Mouse (Mus musculus) midbrain, embryonic 14.5 days (tissue): ENCODE data around the gene Fndc1. TPM values are rescaled to one million over a fixed set of nuclear protein-coding genes. Genes with fewer than 3 reads are reported as not detected.

Experiments used
- ATAC-seq: fragments of 200-750 bp; cut with Nextera tagmentation; 2 replicates; pipeline ENCODE4 v1.8.0; 2017; ENCODE audit warnings: moderate number of reproducible peaks, moderate library complexity; ENCODE audit not compliant: low FRiP score, low TSS enrichment
- DNase-seq: peaks from one replicate; pipeline ENCODE4 v3.0.0-alpha.2; 2015
- H3K27ac ChIP-seq: fragments of 300-500 bp; sonication (generic); replicated peaks from 2 replicates; pipeline ENCODE4 v1.5.1; 2014; ENCODE audit warnings: mild to moderate bottlenecking, low read depth, low read length, moderate library complexity
- H3K27me3 ChIP-seq: fragments of 300-500 bp; sonication (generic); 2 replicates; pipeline ENCODE4 v1.6.1; 2014; ENCODE audit warnings: low read length, control low read depth, mixed read lengths; ENCODE audit not compliant: control insufficient read depth, insufficient read depth
- H3K36me3 ChIP-seq: fragments of 300-500 bp; sonication (generic); 2 replicates; pipeline ENCODE4 v1.6.1; 2014; ENCODE audit warnings: low read length, control low read depth; ENCODE audit not compliant: control insufficient read depth, insufficient read depth
- H3K4me1 ChIP-seq: fragments of 300-500 bp; sonication (generic); 2 replicates; pipeline ENCODE4 v1.6.1; 2014; ENCODE audit warnings: mild to moderate bottlenecking, antibody characterized with exemption, low read length, control low read depth; ENCODE audit not compliant: control insufficient read depth, insufficient read depth
- H3K4me2 ChIP-seq: fragments of 300-500 bp; sonication (generic); 2 replicates; pipeline ENCODE4 v1.6.1; 2014; ENCODE audit warnings: mild to moderate bottlenecking, low read length, moderate library complexity
- H3K4me3 ChIP-seq: fragments of 300-500 bp; sonication (generic); replicated peaks from 2 replicates; pipeline ENCODE4 v1.5.1; 2014; ENCODE audit warnings: low read depth, low read length
- H3K9ac ChIP-seq: fragments of 300-500 bp; sonication (generic); replicated peaks from 2 replicates; pipeline ENCODE4 v1.6.1; 2014; ENCODE audit warnings: mild to moderate bottlenecking, low read length, moderate library complexity
- H3K9me3 ChIP-seq: fragments of 300-500 bp; sonication (generic); 2 replicates; pipeline ENCODE4 v1.6.1; 2016; ENCODE audit warnings: low read length, control low read depth, mixed read lengths; ENCODE audit not compliant: control insufficient read depth
- WGBS: fragments of 180-500 bp; shearing (Covaris S2); extraction: QIAGEN DNeasy Blood & Tissue Kit; methylation state at CpG from one replicate; pipeline ENCODE4 v1.1.7; 2014; 5-methylcytosine and 5-hydroxymethylcytosine counted together
- polyA plus RNA-seq: library from polyadenylated mRNA; unstranded; fragments of >200 nt; fragmentation: Nextera tagmentation; extraction: Ambion mirVana; gene quantifications from 2 replicates; pipeline ENCODE4 v1.2.1, GENCODE M21; 2014

Fndc1 gene
- polyA plus RNA-seq, 1 experiment from 2014 or later = 3.8 TPM

GRCm38 (mm10) chr17:7753383-7753782 lies 73.7 kb downstream of the Fndc1 start:
- Histone ChIP-seq H3K4me3 (no peak overlapping the region), H3K27me3 (no peaks in the 10 kb centered on the region), H3K4me1 (no peaks in the 10 kb centered on the region), H3K9ac (no peak overlapping the region), H3K9me3 (no peaks in the 10 kb centered on the region), H3K36me3 (no peaks in the 10 kb centered on the region), H3K27ac (no peak overlapping the region), H3K4me2 (no peak overlapping the region)
- no peak for DNase-seq
- 72% methylated on average over 7 of the region's 7 CpGs for WGBS
- ATAC-seq = no peak

- WGBS = 76% methylated on average over 4 of the region's 4 CpGs
- no peak for DNase-seq
- H3K27me3 ChIP-seq = no peaks in the 10 kb centered on the region
- no peaks in the 10 kb centered on the region for H3K4me1 ChIP-seq
- H3K36me3 ChIP-seq = no peaks in the 10 kb centered on the region
- no peak overlapping the region for H3K27ac ChIP-seq
- H3K4me3 ChIP-seq = no peak overlapping the region
- H3K4me2 ChIP-seq = no peak overlapping the region
- H3K9me3 ChIP-seq = no peaks in the 10 kb centered on the region
- ATAC-seq = no peak
- H3K9ac ChIP-seq = no peak overlapping the region
Observed at GRCm38 (mm10) chr17:7749051-7749815, 77.9 kb downstream of the Fndc1 start.

GRCm38 (mm10) chr17:7746841-7747240 lies 80.3 kb downstream of the Fndc1 start:
- no peak overlapping the region for H3K4me2 ChIP-seq
- H3K4me1 ChIP-seq = no peaks in the 10 kb centered on the region
- 74% methylated on average over 3 of the region's 3 CpGs for WGBS
- H3K4me3 ChIP-seq = no peak overlapping the region
- no peak overlapping the region for H3K27ac ChIP-seq
- no peak overlapping the region for H3K9ac ChIP-seq
- no peak for DNase-seq
- H3K27me3 ChIP-seq = no peaks in the 10 kb centered on the region
- no peak for ATAC-seq
- H3K36me3 ChIP-seq = no peaks in the 10 kb centered on the region
- H3K9me3 ChIP-seq = no peaks in the 10 kb centered on the region

DNA sequence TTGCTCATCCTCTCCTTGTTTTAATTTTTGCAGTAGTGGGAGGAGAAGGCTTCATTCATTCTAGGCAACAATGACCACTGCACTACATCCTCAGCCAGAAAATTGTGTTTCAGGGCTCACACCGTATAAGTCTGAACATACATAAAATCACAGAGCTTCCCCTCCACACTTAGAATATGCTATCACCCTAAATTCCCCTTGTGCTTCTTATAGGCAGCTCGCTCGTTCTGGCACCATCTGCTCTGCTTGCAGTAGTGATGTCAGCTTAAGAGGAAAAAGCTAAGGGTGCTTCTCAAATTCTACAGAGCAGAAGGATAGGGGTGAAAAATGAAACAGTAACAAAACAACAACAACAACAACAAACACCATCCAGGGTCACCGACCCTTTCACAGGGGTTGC lies 82.1 kb downstream of the Fndc1 start:
- H3K4me1 ChIP-seq = no peaks in the 10 kb centered on the region
- no peak overlapping the region for H3K9ac ChIP-seq
- H3K9me3 ChIP-seq = no peaks in the 10 kb centered on the region
- no peaks in the 10 kb centered on the region for H3K36me3 ChIP-seq
- ATAC-seq (no peak), DNase-seq (no peak)
- no peak overlapping the region for H3K4me3 ChIP-seq
- no peaks in the 10 kb centered on the region for H3K27me3 ChIP-seq
- 92% methylated on average over 4 of the region's 4 CpGs for WGBS
- no peak overlapping the region for H3K27ac ChIP-seq
- no peak overlapping the region for H3K4me2 ChIP-seq

GRCm38 (mm10) chr17:7740988-7741387 lies 86.1 kb downstream of the Fndc1 start:
- H3K9me3 ChIP-seq = no peaks in the 10 kb centered on the region
- no peak overlapping the region for H3K9ac ChIP-seq
- ATAC-seq (no peak), DNase-seq (peak; percentile 63)
- H3K36me3 ChIP-seq = no peaks in the 10 kb centered on the region
- H3K27ac ChIP-seq = no peak overlapping the region
- H3K4me1 ChIP-seq = no peaks in the 10 kb centered on the region
- no peak overlapping the region for H3K4me2 ChIP-seq
- H3K4me3 ChIP-seq = no peak overlapping the region
- WGBS = 37% methylated on average over 2 of the region's 2 CpGs
- no peaks in the 10 kb centered on the region for H3K27me3 ChIP-seq

DNA sequence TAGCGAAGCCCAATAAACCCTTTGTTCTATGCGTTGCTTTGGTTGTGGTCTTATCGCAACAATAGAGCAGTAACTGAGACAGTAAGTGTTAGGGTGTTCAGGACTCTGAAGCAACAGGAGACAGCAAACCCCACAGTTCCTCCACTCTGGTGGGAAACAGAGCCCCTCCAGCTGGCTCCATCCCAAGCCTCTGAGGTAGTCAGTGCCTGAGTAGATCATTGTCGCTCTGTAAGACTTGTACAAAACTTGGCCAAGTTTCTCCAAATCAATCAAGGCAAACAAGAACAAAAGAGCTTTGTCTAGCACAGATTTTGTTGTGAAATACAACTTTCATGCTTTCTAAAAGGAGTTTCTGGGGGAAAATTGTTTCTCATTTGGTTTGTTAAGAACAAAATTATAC lies 104.1 kb downstream of the Fndc1 start:
- ATAC-seq (no peak), DNase-seq (no peak)
- no peak overlapping the region for H3K9ac ChIP-seq
- H3K27me3 ChIP-seq = no peaks in the 10 kb centered on the region
- H3K4me3 ChIP-seq = no peak overlapping the region
- no peak overlapping the region for H3K27ac ChIP-seq
- H3K4me1 ChIP-seq = no peaks in the 10 kb centered on the region
- no peak overlapping the region for H3K4me2 ChIP-seq
- no peaks in the 10 kb centered on the region for H3K9me3 ChIP-seq
- 83% methylated on average over 4 of the region's 4 CpGs for WGBS
- H3K36me3 ChIP-seq = no peaks in the 10 kb centered on the region

DNA sequence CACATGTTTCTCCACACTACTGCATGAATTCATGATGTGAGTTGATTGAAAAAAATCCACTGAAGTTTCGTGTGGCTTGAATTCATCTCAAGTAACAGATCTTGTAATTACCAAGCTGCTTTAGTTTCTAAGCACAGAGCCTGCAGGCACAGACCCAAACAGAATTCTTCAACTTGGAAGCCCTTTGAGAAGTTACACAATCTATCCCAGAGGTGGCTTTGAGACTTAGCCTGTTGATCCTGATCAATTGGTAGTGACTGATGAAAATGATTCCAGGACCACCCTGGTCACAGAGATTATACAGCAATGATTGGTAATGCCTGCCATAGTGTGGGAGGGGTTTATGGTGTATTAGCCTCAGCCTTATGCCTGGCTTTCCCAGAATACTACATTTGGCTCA lies 108.2 kb downstream of the Fndc1 start:
- H3K36me3 ChIP-seq = no peaks in the 10 kb centered on the region
- DNase-seq (no peak), ATAC-seq (no peak)
- no peak overlapping the region for H3K9ac ChIP-seq
- no peak overlapping the region for H3K27ac ChIP-seq
- H3K9me3 ChIP-seq = no peaks in the 10 kb centered on the region
- no peak overlapping the region for H3K4me3 ChIP-seq
- H3K4me1 ChIP-seq = no peaks in the 10 kb centered on the region
- H3K4me2 ChIP-seq = no peak overlapping the region
- no peaks in the 10 kb centered on the region for H3K27me3 ChIP-seq
- 69% methylated on average over 1 of the region's 1 CpGs for WGBS

- Histone ChIP-seq H3K27me3 (no peaks in the 10 kb centered on the region), H3K27ac (no peak overlapping the region), H3K9ac (no peak overlapping the region), H3K4me2 (no peak overlapping the region), H3K4me3 (no peak overlapping the region), H3K4me1 (no peaks in the 10 kb centered on the region), H3K36me3 (no peaks in the 10 kb centered on the region), H3K9me3 (no peaks in the 10 kb centered on the region)
- no peak for ATAC-seq
- WGBS = 79% methylated on average over 6 of the region's 6 CpGs
- no peak for DNase-seq
Observed at GRCm38 (mm10) chr17:7717945-7718344, 109.2 kb downstream of the Fndc1 start.

- H3K4me2 ChIP-seq = no peak overlapping the region
- ATAC-seq (no peak), DNase-seq (no peak)
- no peak overlapping the region for H3K9ac ChIP-seq
- no peaks in the 10 kb centered on the region for H3K9me3 ChIP-seq
- no peaks in the 10 kb centered on the region for H3K4me1 ChIP-seq
- WGBS = 85% methylated on average over 2 of the region's 2 CpGs
- H3K27me3 ChIP-seq = no peaks in the 10 kb centered on the region
- no peak overlapping the region for H3K4me3 ChIP-seq
- no peak overlapping the region for H3K27ac ChIP-seq
- H3K36me3 ChIP-seq = no peaks in the 10 kb centered on the region
Observed at GRCm38 (mm10) chr17:7713020-7713419, 114.1 kb downstream of the Fndc1 start.
